Mouse (Mus musculus) CH12.LX (cell line): ENCODE measurements at regions not wholly inside any gene's neighbourhood (a gene's known extent, or its start where the extent isn't known, plus 50 kb on each side); places are given as distances from the start of the nearest gene placed in this dataset.

Experiments used
- DNase-seq: peaks from one replicate; pipeline ENCODE4 v3.0.0-alpha.2; 2013; ENCODE audit errors: extremely low read depth
- H3K27ac ChIP-seq: 2 replicates; pipeline ENCODE4 v1.5.1; 2012; ENCODE audit warnings: low read depth, mild to moderate bottlenecking, control low read depth, moderate library complexity; ENCODE audit not compliant: insufficient read depth
- H3K27me3 ChIP-seq: replicated peaks from 2 replicates; pipeline ENCODE3; 2012; ENCODE audit warnings: inconsistent platforms
- H3K36me3 ChIP-seq, 2 experiments: replicated peaks in 1 of 2; 2 replicates each; pipeline versions ENCODE3 to v1.6.1; 2012; ENCODE audit warnings: inconsistent platforms in 1 of 2, low read length in 1 of 2, mild to moderate bottlenecking in 1 of 2, mixed read lengths in 1 of 2, moderate library complexity in 1 of 2; ENCODE audit not compliant: control insufficient read depth in 1 of 2, insufficient read depth in 1 of 2
- H3K4me1 ChIP-seq, 2 experiments: 2 replicates each; pipeline ENCODE4 v1.6.1; 2012; ENCODE audit warnings: inconsistent platforms in 1 of 2, moderate library complexity in 1 of 2; ENCODE audit not compliant: insufficient read depth in 2 of 2, control insufficient read depth in 1 of 2
- H3K4me2 ChIP-seq: 2 replicates; pipeline ENCODE4 v1.6.1; 2012; ENCODE audit warnings: low read depth, mild to moderate bottlenecking, control low read depth; ENCODE audit not compliant: poor library complexity, insufficient read depth, severe bottlenecking
- H3K4me3 ChIP-seq, 3 experiments: fragments of 150-350 bp in 1 of 3; sonication (generic) in 1 of 3; replicated peaks in 1 of 3; 2 replicates each; pipeline versions ENCODE3 to v1.5.1; 2011 to 2012; ENCODE audit warnings: low read depth in 2 of 3, low read length in 2 of 3, mild to moderate bottlenecking in 2 of 3, moderate library complexity in 2 of 3, control low read depth in 1 of 3, improper control_type of control experiment in 1 of 3, inconsistent platforms in 1 of 3, mixed read lengths in 1 of 3; ENCODE audit not compliant: poor library complexity in 1 of 3
- H3K79me2 ChIP-seq: replicated peaks from 2 replicates; pipeline ENCODE4 v1.6.1; 2012; ENCODE audit warnings: mild to moderate bottlenecking, moderate library complexity; ENCODE audit not compliant: control insufficient read depth, poor library complexity, insufficient read depth, severe bottlenecking; ENCODE audit errors: extremely low read depth
- H3K9ac ChIP-seq: 2 replicates; pipeline ENCODE4 v1.6.1; 2012; ENCODE audit warnings: low read depth, mild to moderate bottlenecking, control low read depth, moderate library complexity; ENCODE audit not compliant: insufficient read depth
- H3K9me3 ChIP-seq: replicated peaks from 2 replicates; pipeline ENCODE3; 2012; ENCODE audit warnings: low read length, inconsistent platforms, mixed read lengths
- CTCF ChIP-seq, 2 experiments: IDR thresholded peaks in 1 of 2; conservative IDR thresholded peaks in 1 of 2; 2 replicates each; pipeline ENCODE4 v1.5.1; 2011 to 2012; ENCODE audit warnings: low read depth in 2 of 2, low read length in 2 of 2, improper control_type of control experiment in 1 of 2, inconsistent platforms in 1 of 2, mild to moderate bottlenecking in 1 of 2, moderate library complexity in 1 of 2
- E2F4 ChIP-seq: IDR thresholded peaks from 2 replicates; pipeline ENCODE4 v1.6.1; 2011; ENCODE audit warnings: low read depth, low read length, improper control_type of control experiment; ENCODE audit not compliant: insufficient replicate concordance
- EP300 ChIP-seq: IDR thresholded peaks from 2 replicates; pipeline ENCODE4 v1.6.1; 2011; ENCODE audit warnings: low read length, improper control_type of control experiment
- ETS1 ChIP-seq: conservative IDR thresholded peaks from 2 replicates; pipeline ENCODE4 v1.6.1; 2012; ENCODE audit warnings: low read depth, mild to moderate bottlenecking, inconsistent platforms, low read length, improper control_type of control experiment, moderate library complexity
- GABPA ChIP-seq: IDR thresholded peaks from 2 replicates; pipeline ENCODE4 v1.6.1; 2012; ENCODE audit warnings: low read depth, low read length, improper control_type of control experiment, inconsistent platforms; ENCODE audit not compliant: insufficient replicate concordance
- IRF4 ChIP-seq: IDR thresholded peaks from 2 replicates; pipeline ENCODE4 v1.6.1; 2014; ENCODE audit warnings: low read depth, mild to moderate bottlenecking, inconsistent platforms, low read length, improper control_type of control experiment
- MAX ChIP-seq: IDR thresholded peaks from 2 replicates; pipeline ENCODE4 v1.6.1; 2011; ENCODE audit warnings: low read length, improper control_type of control experiment
- MEF2A ChIP-seq: IDR thresholded peaks from 2 replicates; pipeline ENCODE4 v1.6.1; 2014; ENCODE audit warnings: low read depth, mild to moderate bottlenecking, inconsistent platforms, low read length, improper control_type of control experiment, borderline replicate concordance
- PAX5 ChIP-seq: IDR thresholded peaks from 2 replicates; pipeline ENCODE4 v1.6.1; 2012; ENCODE audit warnings: low read length, inconsistent platforms, mixed read lengths
- POLR2A ChIP-seq: IDR thresholded peaks from 2 replicates; pipeline ENCODE4 v1.6.1; 2011; ENCODE audit warnings: low read depth, mild to moderate bottlenecking, improper control_type of control experiment, low read length
- POLR2AphosphoS2 ChIP-seq: IDR thresholded peaks from 2 replicates; pipeline ENCODE4 v1.6.1; 2011; ENCODE audit warnings: low read depth, low read length, improper control_type of control experiment
- RAD21 ChIP-seq: IDR thresholded peaks from 2 replicates; pipeline ENCODE4 v1.6.1; 2011; ENCODE audit warnings: low read depth, mild to moderate bottlenecking, low read length, improper control_type of control experiment, moderate library complexity
- SIN3A ChIP-seq: IDR thresholded peaks from 2 replicates; pipeline ENCODE4 v1.6.1; 2012; ENCODE audit warnings: low read length, improper control_type of control experiment, inconsistent platforms
- SMC3 ChIP-seq: IDR thresholded peaks from 2 replicates; pipeline ENCODE4 v1.6.1; 2011; ENCODE audit warnings: low read depth, low read length, improper control_type of control experiment
- USF2 ChIP-seq: conservative IDR thresholded peaks from 2 replicates; pipeline ENCODE4 v1.6.1; 2011; ENCODE audit warnings: low read depth, low read length, improper control_type of control experiment
- ZKSCAN1 ChIP-seq: IDR thresholded peaks from 2 replicates; pipeline ENCODE4 v1.6.1; 2012; ENCODE audit warnings: low read depth, inconsistent platforms, low read length, improper control_type of control experiment, borderline replicate concordance
- dilution Hi-C: fragments of 300-500 bp; cut with MboI; formaldehyde crosslinking; loops from 2 replicates; pipeline ENCODE4 v1.14.3; 2020; ENCODE audit warnings: low sequenced_read_pairs; ENCODE audit not compliant: extremely low pct_unique_long_range_greater_than_20kb, extremely low pct_ligation_motif_present
- in situ Hi-C: fragments of 300-500 bp; cut with MboI; formaldehyde crosslinking; loops from 3 replicates; pipeline ENCODE4 v1.14.3; 2019; ENCODE audit warnings: low sequenced_read_pairs, low pct_ligation_motif_present, low pct_unique_long_range_greater_than_20kb, mixed read lengths

DNA sequence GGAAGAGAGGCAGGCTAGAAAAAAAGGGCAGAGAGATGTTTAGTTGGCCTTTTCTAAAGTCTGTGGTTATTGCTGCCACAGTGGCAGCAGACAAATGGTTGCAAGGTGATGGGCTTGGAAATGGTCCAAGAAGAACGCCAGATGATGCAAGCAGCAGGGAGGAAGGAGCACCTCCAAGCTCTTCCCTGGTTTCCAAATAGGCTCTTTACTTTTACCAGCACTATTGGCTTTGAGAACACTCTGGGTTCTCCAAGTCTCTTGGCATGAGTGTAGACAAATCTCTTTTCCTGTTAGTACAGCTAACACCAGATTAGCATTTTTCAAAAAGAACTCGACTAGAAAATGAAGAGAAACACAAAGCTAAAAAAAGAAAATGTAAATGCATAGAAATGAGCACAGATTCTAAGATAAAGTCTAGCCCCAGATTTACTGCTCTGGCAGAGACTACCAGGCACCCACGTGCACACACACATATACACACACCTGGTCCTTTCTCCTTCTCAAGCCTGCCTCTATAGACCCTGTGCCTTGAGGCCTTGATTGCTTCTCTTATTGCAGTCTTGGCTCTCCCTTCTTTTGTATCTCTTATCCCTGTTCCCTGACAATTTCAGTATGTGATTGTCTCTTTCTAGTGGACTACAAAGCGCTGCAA lies 127.7 kb upstream of the Frmpd3 start:
- Histone ChIP-seq H3K9ac (no peak overlapping the region), H3K79me2 (no peaks in the 10 kb centered on the region), H3K9me3 (no peaks in the 10 kb centered on the region), H3K4me3 (no peak overlapping the region)
- dilution Hi-C loops: no loop called here
- DNase-seq: no peak
- no peak for TF ChIP-seq ETS1
- TF ChIP-seq E2F4: no peak
- TF ChIP-seq IRF4: no peak
- TF ChIP-seq EP300: no peak
- TF ChIP-seq GABPA: no peak
- TF ChIP-seq ZKSCAN1: no peak
- TF ChIP-seq, all 38 proteins: peak for 0
- Histone ChIP-seq H3K36me3 (no peaks in the 10 kb centered on the region), H3K4me1 (no peaks in the 10 kb centered on the region), H3K4me2 (no peak overlapping the region), H3K27ac (no peak overlapping the region), H3K27me3 (no peaks in the 10 kb centered on the region)
- in situ Hi-C loops: no loop called here

DNA sequence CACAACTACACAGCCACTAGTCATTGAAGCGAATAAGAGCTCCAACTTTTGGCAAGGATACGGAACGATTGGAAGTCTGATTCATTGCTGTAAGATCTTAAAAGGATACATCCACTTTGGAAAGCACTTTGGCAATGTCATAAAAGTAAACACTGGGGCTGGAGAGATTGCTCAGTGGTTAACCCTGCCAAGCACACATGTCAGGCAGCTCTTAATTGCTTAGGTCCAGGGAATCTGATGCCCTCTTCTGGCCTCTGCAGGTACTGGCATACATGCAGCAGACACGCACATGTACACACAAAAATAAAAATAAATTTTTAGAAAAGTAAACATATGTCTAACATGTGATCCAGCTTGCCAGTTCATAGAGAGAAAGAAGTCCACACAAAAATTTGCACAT lies 86.3 kb upstream of the Frmpd3 start:
- Histone ChIP-seq H3K4me2 (no peak overlapping the region), H3K79me2 (no peaks in the 10 kb centered on the region), H3K4me1 (no peaks in the 10 kb centered on the region), H3K9me3 (no peaks in the 10 kb centered on the region), H3K4me3 (no peak overlapping the region), H3K27ac (no peak overlapping the region), H3K9ac (no peak overlapping the region), H3K27me3 (no peaks in the 10 kb centered on the region), H3K36me3 (no peaks in the 10 kb centered on the region)
- TF ChIP-seq PAX5: no peak
- peak; percentile 42 for TF ChIP-seq SMC3
- TF ChIP-seq CTCF (conservative IDR thresholded peaks at IDR 0.05 in 1 of 2, IDR thresholded peaks at IDR 0.05 in 1 of 2; ENCODE audit: low read depth in 2 of 2, low read length in 2 of 2): peak; percentile 19 to 53; a peak in 2 of 4 replicates
- TF ChIP-seq RAD21: peak; percentile 38
- peak; percentile 11 for DNase-seq
- dilution Hi-C loops (no loop called here), in situ Hi-C loops (no loop called here)

- Histone ChIP-seq H3K4me2 (no peak overlapping the region), H3K27ac (no peak overlapping the region), H3K9me3 (no peaks in the 10 kb centered on the region), H3K79me2 (no peaks in the 10 kb centered on the region), H3K4me1 (no peaks in the 10 kb centered on the region), H3K36me3 (no peaks in the 10 kb centered on the region), H3K4me3 (no peak overlapping the region), H3K9ac (no peak overlapping the region), H3K27me3 (no peaks in the 10 kb centered on the region)
- in situ Hi-C loops: no loop called here
- TF ChIP-seq SIN3A: no peak
- TF ChIP-seq POLR2A: no peak
- no peak for TF ChIP-seq USF2
- TF ChIP-seq MAX: no peak
- no peak for TF ChIP-seq MEF2A
- no peak for TF ChIP-seq RAD21
- TF ChIP-seq IRF4: no peak
- TF ChIP-seq POLR2AphosphoS2: no peak
- dilution Hi-C loops: no loop called here
- DNase-seq: no peak
Observed at GRCm38 (mm10) chrX:140269742-140270457, 72.2 kb upstream of the Frmpd3 start.
